Mouse (Mus musculus) liver, embryonic 14.5 days (tissue): ENCODE measurements around the gene Olfr736.

ENCODE experiments used
- CTCF ChIP-seq: IDR thresholded peaks from 2 replicates; pipeline ENCODE4 v1.5.1; 2016; ENCODE audit warnings: antibody characterized with exemption, low read depth, control low read depth
- EP300 ChIP-seq: IDR thresholded peaks from 2 replicates; pipeline ENCODE4 v1.6.1; 2016; ENCODE audit warnings: antibody characterized with exemption, low read depth

DNA sequence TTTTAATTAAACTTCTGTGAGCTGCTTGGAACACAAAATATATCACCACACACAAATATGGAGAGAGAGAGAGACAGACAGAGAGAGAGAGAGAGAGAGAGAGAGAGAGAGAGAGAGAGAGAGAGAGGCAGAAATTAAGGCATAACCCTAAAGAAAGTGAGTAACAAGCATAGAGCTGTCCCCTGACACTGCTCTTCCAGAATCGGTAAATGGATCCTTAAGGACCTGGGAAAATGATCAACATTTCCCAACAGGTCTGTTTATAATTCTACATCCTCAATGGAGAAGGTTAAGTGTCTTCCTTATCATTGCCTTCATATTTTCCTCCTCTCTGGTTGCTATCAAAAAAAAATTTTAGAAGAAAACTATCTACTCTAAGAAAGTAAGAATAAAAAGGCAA is 26.3 kb downstream of the Olfr736 start, which contains the start of gene Olfr738:
- TF ChIP-seq CTCF (no peak), EP300 (no peak)
